Mouse (Mus musculus) cerebellum, adult 2 months (tissue): ENCODE measurements at regions not wholly inside any gene's neighbourhood (a gene's known extent, or its start where the extent isn't known, plus 50 kb on each side); places are given as distances from the start of the nearest gene placed in this dataset.

Experiments used
- CTCF ChIP-seq: fragments of 200-500 bp; IDR thresholded peaks from 2 replicates; pipeline ENCODE4 v1.5.1; 2011; ENCODE audit warnings: low read depth, mild to moderate bottlenecking, control low read depth, low read length, moderate library complexity, borderline replicate concordance; ENCODE audit not compliant: insufficient read depth
- POLR2A ChIP-seq: fragments of 200-500 bp; IDR thresholded peaks from 2 replicates; pipeline ENCODE4 v1.6.1; 2011; ENCODE audit warnings: low read length, control low read depth, borderline replicate concordance; ENCODE audit not compliant: insufficient read depth

- no peak for TF ChIP-seq POLR2A
- TF ChIP-seq CTCF: no peak
Measured at GRCm38 (mm10) chr3:66798292-66798691, 182.9 kb upstream of the Rsrc1 start.
